21 mouse cellular contexts compared by ENCODE assay signal in genomic region chr7:107687412-107687811, GRCm38 (mm10).
DNase-seq lines count a peak whose midpoint lies in the region; ATAC-seq and TF ChIP-seq lines count a peak whose summit lies in the region.
"Had no signal": no experiment of that assay in that cellular context is flagged by ENCODE, and none has a peak within 500 bp of the region (broad histone marks: within the 10 kb centered on the region; RNA-seq: fewer than 3 reads in every experiment).

No protein-coding gene starts in this region.

- H3K4me2 ChIP-seq in limb, embryonic 15.5 days = no peak overlapping the region
- H3K4me2 ChIP-seq: heart, embryonic 15.5 days had no signal

- H3K9me3 ChIP-seq in limb, embryonic 15.5 days = no peaks in the 10 kb centered on the region
- no peaks in the 10 kb centered on the region for H3K9me3 ChIP-seq in limb, embryonic 10.5 days (replicated peaks)
- H3K9me3 ChIP-seq: heart, embryonic 15.5 days; megakaryocyte, embryonic 14.5 days had no signal

- no peak for TF ChIP-seq CTCF in cortical plate, adult 2 months (IDR thresholded peaks at IDR 0.05; ENCODE audit: extremely low read depth, insufficient read depth, low read length)
- no peak for TF ChIP-seq CTCF in kidney, adult 2 months (conservative IDR thresholded peaks at IDR 0.05; ENCODE audit: insufficient read depth, insufficient read length, low read depth, low read length)

- no peak overlapping the region for H3K9ac ChIP-seq in limb, embryonic 15.5 days
- H3K9ac ChIP-seq: heart, embryonic 15.5 days had no signal

- H3K4me3 ChIP-seq in limb, embryonic 15.5 days = no peak overlapping the region
- H3K4me3 ChIP-seq in limb, embryonic 10.5 days = no peak overlapping the region
- H3K4me3 ChIP-seq in cortical plate, adult 2 months (ENCODE audit: insufficient read depth, low read length) = no peak overlapping the region
- H3K4me3 ChIP-seq in kidney, adult 2 months (ENCODE audit: insufficient read depth, low read depth, low read length) = no peak overlapping the region
- H3K4me3 ChIP-seq: heart, adult 2 months; heart, embryonic 15.5 days; megakaryocyte, embryonic 14.5 days had no signal

- no peaks in the 10 kb centered on the region for H3K36me3 ChIP-seq in limb, embryonic 15.5 days
- peaks cover 46% of the 10 kb centered on the region for H3K36me3 ChIP-seq in limb, embryonic 10.5 days
- H3K36me3 ChIP-seq in kidney, adult 2 months (ENCODE audit: control insufficient read depth, insufficient read depth, low read length) = no peaks in the 10 kb centered on the region
- H3K36me3 ChIP-seq: heart, embryonic 15.5 days had no signal

- no peak for DNase-seq in limb, embryonic 10.5 days (ENCODE audit: low spot score)
- no peak for DNase-seq in frontal cortex, postnatal 10 days (ENCODE audit: low spot score in 2 of 2)
- DNase-seq in kidney, adult 2 months = no peak
- no peak for DNase-seq in kidney, postnatal 14 days
- DNase-seq: adrenal gland, postnatal 36 days; B cell, adult 2 months; cerebellum, adult 11-12 months; cerebellum, postnatal 25 days; heart, adult 2 months; kidney, adult 8-10 months; kidney, postnatal 4 days; lung, postnatal 10 days; midbrain, embryonic 14.5 days had no signal

- 21% methylated on average over 3 of the region's 3 CpGs for WGBS in limb, embryonic 15.5 days
- 45% methylated on average over 3 of the region's 3 CpGs for WGBS in limb, embryonic 10.5 days
- WGBS in kidney, adult 2 months = 32% methylated on average over 3 of the region's 3 CpGs

- H3K4me1 ChIP-seq in limb, embryonic 15.5 days = peaks cover 15% of the 10 kb centered on the region
- peaks cover 38% of the 10 kb centered on the region for H3K4me1 ChIP-seq in limb, embryonic 10.5 days
- no peaks in the 10 kb centered on the region for H3K4me1 ChIP-seq in cortical plate, adult 2 months (ENCODE audit: control insufficient read depth, insufficient read depth, low read length)
- no peaks in the 10 kb centered on the region for H3K4me1 ChIP-seq in kidney, adult 2 months (ENCODE audit: control insufficient read depth, insufficient read depth, low read length)

- ATAC-seq in limb, embryonic 15.5 days (ENCODE audit: insufficient number of reproducible peaks, low FRiP score, low TSS enrichment, low read depth) = no peak
- peak; percentile 61 for ATAC-seq in CD4-positive, CD25-positive, alpha-beta regulatory T cell, adult 4 months
- 0 out of 2 replicates have a peak, but pooled peaks have one; percentile 36 for ATAC-seq in neutrophil, adult 5-6 weeks (ENCODE audit: extremely low read depth, insufficient number of reproducible peaks, low FRiP score, poor library complexity, severe bottlenecking)
- ATAC-seq: hindbrain, embryonic 16.5 days; Patski had no signal

- H3K27ac ChIP-seq in limb, embryonic 15.5 days = 0 out of 2 replicates have a peak overlapping the region, but pooled peaks have one; percentile 44
- H3K27ac ChIP-seq in limb, embryonic 10.5 days = no peak overlapping the region
- peak overlapping the region; percentile 45; the same call in 1 of the 2 replicates for H3K27ac ChIP-seq in cortical plate, adult 2 months (ENCODE audit: insufficient read depth, low read length)
- H3K27ac ChIP-seq in kidney, adult 2 months (ENCODE audit: insufficient read depth, low read depth, low read length) = no peak overlapping the region
- H3K27ac ChIP-seq: heart, adult 2 months; heart, embryonic 15.5 days had no signal

- no peak for TF ChIP-seq POLR2A in cortical plate, adult 2 months (IDR thresholded peaks at IDR 0.05; ENCODE audit: extremely low read depth, insufficient read depth, low read length)
- no peak for TF ChIP-seq POLR2A in kidney, adult 2 months (IDR thresholded peaks at IDR 0.05; ENCODE audit: low read depth, low read length)

- H3K27me3 ChIP-seq in limb, embryonic 15.5 days = no peaks in the 10 kb centered on the region
- no peaks in the 10 kb centered on the region for H3K27me3 ChIP-seq in limb, embryonic 10.5 days (ENCODE audit: low read depth, poor library complexity, severe bottlenecking)
- H3K27me3 ChIP-seq in kidney, adult 2 months (replicated peaks; ENCODE audit: control insufficient read depth, insufficient read depth, low read length) = no peaks in the 10 kb centered on the region
- H3K27me3 ChIP-seq: heart, embryonic 15.5 days; Patski had no signal

Comparison
In these comparisons a context has a peak if more than half of its experiments do, and no peak if none do; other contexts are left out.
1. H3K27ac ChIP-seq: peak in limb, embryonic 15.5 days (single experiment) and cortical plate, adult 2 months (single experiment); none in limb, embryonic 10.5 days (single experiment) and kidney, adult 2 months (single experiment).